Mouse (Mus musculus): Measurements from ENCODE around the gene Rnf215. TPM values are rescaled to one million over a fixed set of nuclear protein-coding genes. Genes with fewer than 3 reads are reported as not detected.
"Not testable (repeated sequence)": the region's sequence is repeated elsewhere in the genome, so short reads cannot be mapped to it uniquely, and the experiment has no call there.

The Rnf215 gene
- polyA plus RNA-seq, 1 experiment from 2014 or later, result 7.0 TPM

- Histone ChIP-seq H3K36me3 (ENCODE audit: inconsistent target) (peaks cover 25% of the 10 kb centered on the region), H3K79me2 (ENCODE audit: inconsistent target) (peaks cover 24% of the 10 kb centered on the region; the same call in 1 of the 2 replicates), H3K4me3 (ENCODE audit: inconsistent target) (no peak overlapping the region), H3K27ac (no peak overlapping the region)
- 71% methylated on average over 4 of the region's 4 CpGs for WGBS (ENCODE audit: missing documents)
These were observed 49.4 kb downstream of the Rnf215 start for GRCm38 (mm10) chr11:4184251-4184952.

DNA sequence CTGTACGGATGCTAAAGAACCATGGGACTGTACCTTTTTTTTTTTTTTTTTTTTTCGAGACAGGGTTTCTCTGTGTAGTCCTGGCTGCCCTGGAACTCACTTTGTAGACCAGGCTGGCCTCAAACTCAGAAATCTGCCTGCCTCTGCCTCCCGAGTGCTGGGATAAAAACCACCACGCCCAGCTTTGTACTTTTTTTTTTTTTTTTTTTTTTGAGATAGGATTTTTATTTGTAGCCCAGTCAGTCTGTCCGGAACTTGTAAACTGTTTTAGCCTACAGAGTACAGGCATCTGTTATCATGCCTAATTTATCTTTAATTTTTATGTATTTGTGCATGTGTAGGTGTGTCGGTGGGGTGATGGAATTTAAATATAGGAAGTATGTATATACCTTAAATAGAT is 50.5 kb downstream of the Rnf215 start:
- not testable (repeated sequence) for H3K27ac ChIP-seq; H3K4me3 ChIP-seq (ENCODE audit: inconsistent target)
- Histone ChIP-seq H3K79me2 (ENCODE audit: inconsistent target) (peaks cover 29% of the 10 kb centered on the region; the same call in 1 of the 2 replicates), H3K36me3 (ENCODE audit: inconsistent target) (peaks cover 14% of the 10 kb centered on the region)
- 96% methylated on average over 2 of the region's 6 CpGs for WGBS (ENCODE audit: missing documents)

DNA sequence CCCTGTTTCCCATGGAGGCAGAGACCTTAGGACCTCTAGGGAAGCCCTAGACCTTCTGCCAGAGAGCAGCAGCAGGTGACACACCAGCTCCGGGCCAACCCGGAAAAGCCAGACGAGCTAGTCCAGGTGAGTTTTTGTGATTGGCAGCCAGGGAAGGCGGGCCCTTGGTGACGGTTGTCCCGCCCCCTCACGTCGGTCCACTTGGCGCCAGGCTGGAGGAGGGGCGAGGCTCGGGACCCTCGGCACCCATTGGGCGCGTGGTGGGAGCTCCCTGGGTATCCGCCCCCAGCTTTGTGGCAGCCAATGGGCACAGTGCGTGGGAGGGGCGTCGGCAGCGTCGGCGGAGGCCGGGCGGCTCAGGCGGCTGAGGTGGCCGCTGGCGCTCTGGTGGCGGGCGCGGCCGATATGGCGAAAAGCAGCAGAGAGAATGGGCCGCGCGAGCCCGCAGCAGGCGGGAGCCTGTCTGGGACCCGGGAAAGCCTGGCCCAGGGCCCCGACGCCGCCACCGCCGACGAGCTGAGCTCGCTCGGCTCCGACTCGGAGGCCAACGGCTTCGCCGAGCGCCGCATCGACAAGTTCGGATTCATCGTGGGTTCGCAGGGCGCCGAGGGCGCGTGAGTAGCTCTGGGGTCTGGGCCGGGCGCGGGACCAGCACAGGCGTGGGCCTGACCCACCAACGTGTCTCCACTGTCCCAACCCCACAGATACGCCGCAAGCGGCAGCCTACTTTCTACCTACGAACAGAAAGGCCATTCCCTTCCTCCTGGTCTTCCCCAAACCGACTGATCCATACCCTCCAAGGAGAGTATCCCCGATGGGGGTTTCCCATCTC is 51.7 kb downstream of the Rnf215 start, which contains the start of gene Tbc1d10a:
Tbc1d10a (plus strand) TSS at position 304 of the 832 bp plus-strand sequence.
- peak within 1 kb of the TSS; percentile 61 for H3K4me3 ChIP-seq (ENCODE audit: inconsistent target)
- WGBS (ENCODE audit: missing documents), result 2% methylated on average over 59 of the region's 71 CpGs
- peaks cover 36% of the 10 kb centered on the region; the same call in 1 of the 2 replicates for H3K79me2 ChIP-seq (ENCODE audit: inconsistent target)
- H3K36me3 ChIP-seq (ENCODE audit: inconsistent target), result 0 out of 2 replicates have a peak, but pooled peaks cover 2% of the 10 kb centered on the region
- H3K27ac ChIP-seq, result no peak within 1 kb of the TSS

DNA sequence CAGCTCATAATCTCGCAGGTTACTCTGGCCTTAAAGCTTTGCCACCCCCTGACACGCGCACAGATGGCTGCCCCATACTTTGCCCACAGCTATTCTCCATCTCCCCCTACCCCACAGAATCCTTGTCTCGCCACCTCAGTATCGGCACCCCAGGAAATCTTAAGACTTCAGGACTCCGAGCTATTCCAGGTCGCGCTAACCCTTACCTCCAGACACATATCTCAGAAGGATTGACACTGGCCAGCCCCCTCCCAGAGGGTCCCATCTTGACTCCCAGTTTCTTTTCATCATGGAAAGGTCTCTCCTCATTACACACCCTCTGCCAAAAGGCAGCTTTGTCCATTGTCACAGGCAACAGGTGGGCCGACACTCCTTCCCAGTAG is 52.3 kb downstream of the Rnf215 start:
- Histone ChIP-seq H3K27ac (no peak overlapping the region), H3K4me3 (ENCODE audit: inconsistent target) (peak overlapping the region; percentile 61), H3K79me2 (ENCODE audit: inconsistent target) (peaks cover 41% of the 10 kb centered on the region; the same call in 1 of the 2 replicates), H3K36me3 (ENCODE audit: inconsistent target) (no peaks in the 10 kb centered on the region)
- 28% methylated on average over 9 of the region's 9 CpGs for WGBS (ENCODE audit: missing documents)

GRCm38 (mm10) chr11:4189182-4189581 is 54.2 kb downstream of the Rnf215 start:
- no peaks in the 10 kb centered on the region for H3K36me3 ChIP-seq (ENCODE audit: inconsistent target)
- peaks cover 59% of the 10 kb centered on the region; the same call in 1 of the 2 replicates for H3K79me2 ChIP-seq (ENCODE audit: inconsistent target)
- 86% methylated on average over 5 of the region's 6 CpGs for WGBS (ENCODE audit: missing documents)
- no peak overlapping the region for H3K4me3 ChIP-seq (ENCODE audit: inconsistent target)
- H3K27ac ChIP-seq, result no peak overlapping the region

DNA sequence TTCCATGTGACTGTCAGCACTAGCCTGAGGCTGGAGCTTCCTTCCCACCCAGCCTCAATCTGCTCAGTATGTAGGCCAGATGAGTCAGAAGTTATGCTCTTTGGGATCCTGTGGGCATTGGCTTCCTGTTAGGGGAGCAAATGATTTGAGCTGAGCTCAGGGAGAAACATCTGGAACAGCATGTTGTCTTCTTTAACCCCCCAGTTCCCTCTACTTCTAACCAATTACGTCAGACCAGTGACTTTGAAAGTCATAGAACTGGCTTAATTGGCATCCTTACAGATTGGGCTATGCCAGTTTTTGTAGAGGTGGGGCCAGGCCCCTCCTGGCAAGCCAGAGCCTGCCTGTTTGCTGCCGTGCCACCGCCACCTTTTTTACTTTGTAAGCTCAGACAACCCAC is 55.7 kb downstream of the Rnf215 start:
- Histone ChIP-seq H3K36me3 (ENCODE audit: inconsistent target) (no peaks in the 10 kb centered on the region), H3K27ac (peak overlapping the region; percentile 48), H3K4me3 (ENCODE audit: inconsistent target) (no peak overlapping the region), H3K79me2 (ENCODE audit: inconsistent target) (peaks cover 62% of the 10 kb centered on the region; the same call in 1 of the 2 replicates)
- WGBS (ENCODE audit: missing documents), result 83% methylated on average over 3 of the region's 3 CpGs

Other genes with a start within 250 kb of the Rnf215 start
- gene 4921536K21Rik, start 240.1 kb upstream of the Rnf215 start, polyA plus RNA-seq (2018), result 0.23 to 0.27 TPM (median 0.26 TPM) in 3 replicates
- gene Dusp18, start 240.0 kb upstream of the Rnf215 start, polyA plus RNA-seq (2018), result 1.5 to 2.8 TPM (median 1.5 TPM) in 3 replicates
- 7.6 to 21.0 TPM (median 11.5 TPM) in 3 replicates for gene Slc35e4, start 220.5 kb upstream of the Rnf215 start, polyA plus RNA-seq (2018)
- gene Tcn2, start 203.0 kb upstream of the Rnf215 start, polyA plus RNA-seq (2018), result 146 to 274 TPM (median 178 TPM) in 3 replicates
- gene Pes1, start 171.2 kb upstream of the Rnf215 start, polyA plus RNA-seq (2018), result 48.4 to 113 TPM (median 80.4 TPM) in 3 replicates
- gene 4930556J24Rik, start 158.4 kb upstream of the Rnf215 start, polyA plus RNA-seq (2018), result not detected in 3 replicates
- gene Gal3st1, start 151.6 kb upstream of the Rnf215 start, polyA plus RNA-seq (2018), result not detected in 3 replicates
- gene Sec14l4, start 103.7 kb upstream of the Rnf215 start, polyA plus RNA-seq (2018), result not detected in 3 replicates
- not detected in 3 replicates for gene Sec14l3, start 70.4 kb upstream of the Rnf215 start, polyA plus RNA-seq (2018)
- gene Mtfp1, start 39.8 kb upstream of the Rnf215 start, polyA plus RNA-seq (2018), result 1.4 to 1.6 TPM (median 1.5 TPM) in 3 replicates
- gene Sec14l2, start 11.8 kb upstream of the Rnf215 start, polyA plus RNA-seq (2018), result 0.12 to 0.22 TPM (median 0.15 TPM) in 3 replicates
- gene Ccdc157, start 25.1 kb downstream of the Rnf215 start, polyA plus RNA-seq (2018), result 0.62 to 1.1 TPM (median 1.0 TPM) in 3 replicates
- gene Sf3a1, start 25.1 kb downstream of the Rnf215 start, polyA plus RNA-seq (2018), result 22.6 to 31.7 TPM (median 29.8 TPM) in 3 replicates
- gene Tbc1d10a, start 51.6 kb downstream of the Rnf215 start, polyA plus RNA-seq (2018), result 9.4 to 23.8 TPM (median 16.5 TPM) in 3 replicates
- 2.2 to 3.4 TPM (median 2.2 TPM) in 3 replicates for gene Castor1, start 83.0 kb downstream of the Rnf215 start, polyA plus RNA-seq (2018)
- gene Osm, start 101.2 kb downstream of the Rnf215 start, polyA plus RNA-seq (2018), result 9.4 to 10.8 TPM (median 9.9 TPM) in 3 replicates
- 0.06 to 0.14 TPM in 2 of 3 replicates, not detected in the other for gene Lif, start 122.4 kb downstream of the Rnf215 start, polyA plus RNA-seq (2018)

Measured in macrophage (primary cell).